Mouse (Mus musculus) liver (tissue): Measurements from ENCODE around the gene Snd1.

Source experiments
- DNase-seq: peaks from one replicate; pipeline ENCODE4 v3.0.0-alpha.2; 2020; ENCODE audit warnings: mixed read lengths

Snd1 gene

DNA sequence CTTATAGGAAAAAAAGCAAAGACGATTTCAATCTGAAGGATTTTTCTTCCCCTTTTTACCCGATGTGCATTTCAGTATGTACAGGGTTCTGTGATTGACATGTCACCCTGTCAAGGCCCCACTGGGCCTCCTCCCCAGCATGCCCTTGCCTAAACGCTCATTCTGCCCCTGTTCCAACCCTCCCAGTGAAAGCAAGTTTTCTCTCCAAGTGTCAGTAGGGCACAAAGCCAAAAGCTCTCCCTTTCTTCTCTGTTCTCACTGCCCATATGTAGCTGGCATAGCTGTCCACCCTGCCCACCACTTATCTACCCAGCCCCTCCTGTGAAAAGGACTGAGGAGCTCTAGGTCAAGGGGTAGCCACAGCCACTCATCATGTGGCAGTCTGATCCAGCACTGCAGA is 374.4 kb downstream of the Snd1 start:
- no peak for DNase-seq

DNA sequence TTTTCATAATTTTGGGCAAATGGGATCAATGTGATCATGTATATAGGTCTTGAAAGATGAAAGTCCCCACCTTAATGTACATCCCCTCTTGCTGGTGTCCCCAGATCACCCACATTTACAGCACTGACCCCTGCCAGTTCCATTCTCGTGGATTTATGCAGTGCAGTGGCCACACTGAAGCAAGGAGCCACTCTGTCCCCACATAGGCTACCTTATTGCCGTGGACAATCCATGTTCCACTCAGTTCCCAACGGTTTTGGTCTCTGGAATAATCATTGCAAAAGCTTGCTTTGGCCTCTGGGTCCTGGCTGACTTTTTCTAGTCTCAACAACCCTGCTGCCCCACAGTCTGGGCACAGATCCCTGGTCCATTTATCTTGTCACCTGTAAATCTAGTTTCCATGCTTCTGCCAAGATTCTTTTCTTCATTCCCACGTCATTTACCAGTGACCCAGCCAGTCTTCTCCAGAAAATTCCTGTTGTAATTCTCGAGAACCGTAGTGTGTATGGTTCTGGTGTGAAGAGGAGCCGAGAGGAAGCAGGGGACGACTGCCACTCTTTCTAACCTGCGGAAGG is 375.5 kb downstream of the Snd1 start:
- no peak for DNase-seq

DNA sequence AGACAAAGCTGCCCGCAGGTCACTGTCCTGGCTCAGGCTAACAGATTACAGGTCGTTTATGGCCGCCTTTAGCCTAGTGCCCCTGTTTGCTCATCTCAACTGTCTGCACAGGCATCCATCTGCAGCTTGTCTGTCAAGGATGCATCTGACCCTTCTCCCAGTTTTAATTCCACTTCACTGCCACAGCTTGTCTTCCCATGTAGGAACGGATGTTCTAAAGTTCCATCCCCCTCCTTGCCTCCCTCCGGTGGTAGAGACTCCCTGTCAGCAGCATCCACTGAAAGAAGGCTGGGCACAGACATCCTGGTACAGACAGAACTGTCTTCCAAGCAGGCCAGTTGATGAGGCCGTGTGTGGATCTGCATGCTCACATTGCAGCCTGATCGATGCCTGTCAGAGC is 377.4 kb downstream of the Snd1 start:
- no peak for DNase-seq

DNA sequence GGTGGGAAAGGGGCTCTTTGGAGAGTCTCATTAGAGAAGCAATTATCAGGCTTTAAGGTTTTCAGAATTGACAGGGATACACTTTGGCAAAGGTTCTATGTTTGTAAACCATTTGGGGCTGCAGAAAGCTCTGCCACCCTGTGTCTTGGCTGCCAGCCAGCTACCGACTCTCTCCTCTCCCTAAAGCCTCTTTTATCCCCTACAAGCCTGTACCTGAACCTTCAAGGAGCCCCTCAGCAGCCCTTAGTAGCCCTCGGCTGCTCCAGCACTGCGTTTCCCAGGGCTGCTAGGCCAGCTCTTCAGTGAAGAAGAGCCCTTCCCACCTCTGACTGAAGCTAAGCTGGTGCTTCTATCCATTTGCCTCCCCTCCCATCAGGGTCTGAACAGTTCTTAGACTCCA is 378.2 kb downstream of the Snd1 start:
- no peak for DNase-seq

DNA sequence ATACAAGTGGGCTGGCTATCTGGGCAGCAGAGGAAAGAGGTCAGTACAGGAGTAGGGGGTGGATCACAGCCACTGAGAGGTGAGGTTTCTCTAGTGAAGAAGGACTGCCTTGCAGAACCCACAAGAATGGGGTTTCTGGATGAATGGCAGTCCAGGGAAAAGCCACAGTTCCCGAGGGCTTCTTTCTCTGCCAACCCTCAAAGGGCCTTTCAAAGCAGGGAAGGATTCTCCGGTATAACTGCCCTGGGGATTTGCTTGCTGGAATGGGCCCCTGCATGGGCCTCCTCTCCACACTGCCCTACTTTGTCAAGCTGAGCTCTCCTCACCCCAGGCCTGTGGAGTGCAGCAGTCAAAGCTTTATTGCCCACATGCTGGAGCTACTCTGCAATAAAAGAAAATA is 378.7 kb downstream of the Snd1 start:
- no peak for DNase-seq

DNA sequence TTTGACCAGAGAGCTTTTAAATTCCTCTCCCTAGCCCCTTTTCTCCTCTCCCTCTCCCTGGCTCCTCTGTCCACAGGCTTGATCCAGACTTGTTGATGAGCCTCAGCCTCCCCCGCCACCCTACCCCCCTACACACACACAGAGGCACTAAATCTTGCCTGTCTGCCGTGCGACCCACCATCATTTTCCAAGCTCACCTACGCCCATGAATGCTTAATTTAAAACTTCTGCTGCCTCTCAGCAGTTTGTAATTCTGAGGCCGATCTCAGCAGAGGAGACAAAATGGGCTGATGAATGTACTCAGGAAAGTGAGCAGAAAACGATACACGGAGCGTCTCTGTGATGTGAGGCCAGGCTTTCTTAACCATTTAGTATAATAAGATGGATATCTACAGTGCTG is 379.7 kb downstream of the Snd1 start:
- DNase-seq = no peak

DNA sequence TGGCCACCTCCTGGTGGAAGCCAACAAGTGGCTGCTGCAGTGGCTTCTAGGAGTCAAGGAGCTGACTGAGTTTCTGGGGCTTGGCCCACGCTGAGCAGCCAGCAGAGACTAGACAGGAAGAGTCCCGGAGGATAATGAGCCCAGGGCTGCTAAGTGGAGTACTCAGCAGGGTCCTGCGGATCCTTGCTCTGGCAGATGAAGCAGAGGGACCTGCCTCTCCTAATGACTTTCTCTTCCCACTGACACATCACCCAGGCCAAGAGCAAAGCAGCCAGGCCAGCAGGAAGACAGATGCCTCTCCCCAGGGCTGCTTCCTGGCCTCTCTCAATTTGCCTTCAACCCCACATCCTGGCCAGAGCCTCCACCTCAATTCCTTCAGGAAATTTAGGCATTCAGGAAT is 380.5 kb downstream of the Snd1 start:
- no peak for DNase-seq

DNA sequence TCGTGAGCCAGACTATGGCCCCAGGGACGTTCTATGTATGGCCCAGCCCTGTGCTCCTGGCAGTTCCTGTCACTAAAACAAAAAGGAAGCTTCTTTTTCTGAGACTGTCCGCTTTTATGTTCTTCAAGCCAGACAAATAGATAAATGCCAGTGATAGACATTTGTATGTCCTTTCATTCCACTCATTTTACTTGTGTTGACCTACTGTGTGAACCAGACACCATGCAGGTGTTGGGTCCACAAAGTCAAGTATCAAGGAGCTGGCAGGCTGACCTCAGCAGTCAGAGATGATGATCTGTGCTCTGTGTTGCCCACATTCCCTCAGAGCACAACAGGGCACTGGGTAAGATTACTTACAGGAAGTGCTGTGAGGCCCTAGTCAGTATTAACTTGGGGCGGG is 381.9 kb downstream of the Snd1 start:
- DNase-seq = no peak

DNA sequence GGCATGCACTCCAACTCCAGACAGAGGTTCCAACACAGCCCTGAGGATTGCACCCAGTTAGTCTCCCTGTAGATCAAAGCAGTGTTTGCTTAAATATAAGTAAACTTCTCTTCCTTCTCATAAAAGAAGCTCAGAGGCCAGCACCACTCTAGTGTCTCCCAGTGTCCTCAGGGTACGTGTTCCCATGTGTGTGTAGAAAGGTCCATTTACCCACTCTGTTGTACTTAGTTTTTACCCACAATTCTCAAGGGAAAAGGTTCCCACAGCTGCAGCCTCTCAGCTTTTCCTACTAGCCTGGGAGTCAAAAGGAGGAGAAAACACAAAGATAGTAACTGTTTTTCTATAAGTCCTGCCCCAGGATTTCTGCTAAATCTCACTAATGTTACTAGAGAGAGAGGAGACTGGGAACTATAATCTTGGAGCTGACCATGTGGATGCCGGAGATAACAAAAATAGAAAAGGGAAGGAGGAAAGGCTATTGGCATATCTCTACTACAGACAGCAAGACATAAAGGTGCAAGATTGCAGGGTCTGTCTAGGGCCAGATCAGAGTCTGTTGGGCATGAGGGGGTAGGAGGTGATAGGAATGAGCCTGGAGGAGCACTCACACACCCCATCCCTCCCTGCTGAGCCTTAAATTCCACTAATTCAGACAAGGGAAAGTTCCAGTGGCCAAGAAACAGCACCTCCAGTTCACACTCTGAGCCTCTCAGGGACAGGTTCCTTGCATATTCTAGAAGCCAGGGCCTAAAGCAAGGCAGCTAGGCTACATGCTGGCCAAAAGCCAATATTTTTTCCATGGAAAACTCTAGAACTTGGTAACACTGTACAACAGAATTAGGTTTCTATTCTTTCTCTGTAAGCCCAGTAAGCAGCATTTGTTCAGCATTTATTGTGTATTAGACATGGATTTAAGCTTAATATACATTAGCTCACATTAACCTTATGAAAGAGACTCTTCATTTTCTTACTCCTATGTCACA is 382.6 kb downstream of the Snd1 start:
- DNase-seq = no peak

DNA sequence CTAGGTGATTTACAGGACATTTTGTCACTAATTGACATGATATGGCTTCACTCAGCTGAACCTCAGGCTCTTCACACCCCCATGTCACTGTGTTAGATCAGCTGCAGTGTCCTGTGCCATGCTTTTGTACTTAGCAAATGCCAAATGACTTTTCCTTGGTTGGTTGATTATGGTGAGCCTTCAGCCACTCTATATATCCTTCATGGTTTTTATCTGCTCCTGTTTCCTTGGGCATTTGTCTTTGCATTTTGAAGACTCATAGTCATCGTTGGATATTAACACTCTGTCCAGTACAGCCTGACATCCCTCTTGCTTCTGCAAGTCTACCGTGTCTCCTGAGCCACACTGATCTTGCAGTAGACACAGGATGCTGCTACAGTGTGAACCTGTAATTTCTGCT is 384.2 kb downstream of the Snd1 start:
- no peak for DNase-seq

DNA sequence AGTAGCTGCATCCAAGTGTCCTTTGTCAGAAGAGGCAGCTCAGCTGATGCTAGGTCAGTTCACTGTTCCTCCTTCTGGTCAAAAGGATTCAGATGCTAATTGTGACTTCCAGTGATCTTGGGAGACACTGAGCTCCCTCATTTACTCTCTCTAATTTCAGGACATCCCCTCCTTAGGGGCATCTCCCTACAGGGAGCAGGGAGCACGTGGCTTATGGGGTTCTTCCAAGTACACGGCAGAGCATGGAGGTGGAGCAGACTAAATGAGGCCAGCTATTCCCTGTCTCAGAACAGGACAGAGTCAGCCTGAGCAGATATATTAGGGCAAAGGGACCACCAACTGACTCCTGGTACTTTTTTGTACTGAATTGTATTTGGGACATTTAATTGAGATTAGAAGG is 385.5 kb downstream of the Snd1 start:
- DNase-seq = no peak

DNA sequence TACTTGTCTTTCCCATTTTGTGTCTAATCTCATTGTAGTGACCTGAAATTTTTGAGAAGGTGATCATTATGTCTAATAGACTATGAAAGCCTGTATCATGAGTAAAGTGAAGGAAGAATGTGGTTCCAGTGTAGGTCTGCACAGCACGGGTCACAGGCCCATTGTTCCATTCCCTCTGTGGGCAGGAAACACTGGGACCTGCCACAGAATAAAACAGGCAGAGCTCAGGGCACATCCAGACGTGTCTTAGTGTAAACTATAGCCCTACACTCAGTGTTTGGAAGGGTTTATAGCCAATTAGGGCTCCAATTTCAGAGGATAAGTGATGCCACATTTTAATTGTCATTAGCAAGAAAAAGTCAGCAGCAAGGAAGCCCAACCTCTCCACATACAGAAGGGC is 386.0 kb downstream of the Snd1 start:
- DNase-seq = no peak

DNA sequence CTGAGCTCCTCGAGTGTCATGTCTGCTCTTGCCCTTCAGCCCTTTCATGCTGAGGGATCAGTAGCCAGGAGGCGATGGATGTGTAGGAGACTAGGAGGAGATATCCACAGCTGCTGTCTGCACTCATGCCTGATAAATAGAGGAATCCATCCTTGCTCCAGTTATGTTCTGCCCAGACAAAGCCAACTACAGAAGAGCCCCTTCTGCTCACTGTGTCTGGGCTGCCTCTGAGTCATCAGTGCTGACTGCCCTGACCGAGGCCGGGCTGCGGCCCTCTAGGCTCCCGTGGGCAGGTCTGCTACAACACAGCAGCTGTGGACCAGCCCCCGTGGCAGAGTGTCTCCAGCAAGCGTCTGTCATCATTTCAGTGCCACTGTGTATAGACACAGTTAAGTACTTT is 387.4 kb downstream of the Snd1 start:
- DNase-seq = no peak

DNA sequence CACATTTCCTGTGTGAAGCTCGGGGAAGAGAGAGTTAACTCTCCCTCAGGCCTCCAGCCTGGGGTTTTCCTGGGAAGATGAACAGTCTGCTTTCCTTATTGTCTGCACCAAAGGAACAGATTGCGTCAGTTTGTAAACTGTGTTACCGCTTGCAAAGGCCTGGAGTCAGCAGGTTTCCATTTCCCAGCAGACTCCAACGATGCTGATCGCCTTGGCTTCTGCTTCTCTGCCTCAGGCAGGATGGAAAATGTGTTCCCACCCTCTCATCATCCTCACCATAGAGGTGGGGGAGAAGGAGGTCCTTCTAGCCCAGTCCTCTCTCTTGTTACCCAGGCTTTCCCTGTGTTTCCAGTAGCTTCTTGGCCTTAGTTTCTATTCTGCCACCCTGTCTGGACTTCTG is 389.7 kb downstream of the Snd1 start:
- no peak for DNase-seq

DNA sequence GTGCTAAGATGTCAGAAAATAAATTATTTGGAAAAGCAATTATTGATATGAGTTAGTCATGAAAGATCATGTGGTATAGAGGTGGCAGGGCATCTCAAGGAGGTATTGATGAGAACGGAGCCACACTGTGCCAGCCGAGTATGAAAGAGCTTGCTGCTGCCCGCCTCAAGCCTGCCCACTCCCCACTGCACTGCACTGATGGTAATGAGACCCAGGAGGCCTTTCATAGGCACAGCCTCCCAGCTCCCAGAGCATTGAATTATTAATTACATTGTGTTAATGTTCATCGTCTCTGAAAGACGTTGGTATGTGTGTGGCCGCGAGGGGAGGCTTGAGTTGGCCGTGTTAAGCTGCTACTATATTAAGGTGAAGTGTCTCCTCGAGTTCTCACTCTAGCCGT is 390.2 kb downstream of the Snd1 start:
- no peak for DNase-seq

DNA sequence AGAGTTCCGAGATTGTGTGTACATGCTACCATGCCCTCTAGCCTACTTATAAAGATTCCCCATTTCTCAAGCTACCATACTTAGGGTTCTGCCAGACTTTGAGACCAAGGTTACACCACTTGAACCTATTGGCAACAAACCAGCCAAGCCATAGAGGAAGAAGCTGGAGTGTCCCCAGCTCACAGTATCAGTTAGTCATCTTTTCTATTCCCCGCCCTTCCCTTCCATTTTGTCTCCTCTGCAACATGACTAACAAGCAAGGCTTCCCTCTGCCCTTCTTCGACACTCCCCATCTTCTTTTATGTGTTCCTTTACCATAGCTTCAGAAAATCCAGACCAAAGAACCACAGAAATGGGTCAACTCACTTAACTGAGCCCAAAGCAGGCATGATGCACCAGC is 391.3 kb downstream of the Snd1 start:
- DNase-seq = no peak

DNA sequence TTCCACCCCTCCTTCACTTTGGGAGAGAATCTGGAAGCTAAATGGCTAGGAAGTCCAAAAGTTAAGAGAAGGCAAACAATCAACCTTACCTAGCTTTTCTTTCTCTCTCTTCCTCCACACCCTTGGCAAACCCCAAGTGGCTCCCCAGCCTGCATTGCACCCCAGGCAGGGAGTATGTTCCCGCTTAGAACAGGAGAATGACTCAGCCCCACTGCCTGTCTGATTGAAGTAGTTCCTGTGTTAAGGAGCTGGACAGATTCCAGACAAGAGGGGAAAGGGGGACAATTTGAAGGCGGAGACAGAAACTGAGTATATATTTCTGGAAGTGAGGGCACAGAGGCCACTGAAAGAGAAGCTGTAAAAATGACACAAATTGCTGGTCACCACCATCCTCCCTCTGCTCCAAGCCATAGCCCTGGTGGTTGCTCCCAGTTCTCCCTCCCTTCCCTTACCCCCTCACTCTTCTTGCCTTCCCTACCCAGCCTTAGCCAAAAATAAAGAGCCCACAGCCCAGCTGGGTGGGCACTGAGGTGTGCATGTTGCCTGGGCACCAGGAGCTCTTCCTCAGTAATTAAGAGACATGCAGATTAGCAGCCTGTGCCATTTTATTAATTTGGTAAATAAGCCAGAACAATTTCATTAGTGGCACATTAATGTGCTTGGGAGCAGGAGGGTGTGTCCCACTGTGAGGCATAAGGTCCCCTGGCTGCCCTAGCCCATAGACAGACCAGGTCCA is 392.7 kb downstream of the Snd1 start:
- no peak for DNase-seq

DNA sequence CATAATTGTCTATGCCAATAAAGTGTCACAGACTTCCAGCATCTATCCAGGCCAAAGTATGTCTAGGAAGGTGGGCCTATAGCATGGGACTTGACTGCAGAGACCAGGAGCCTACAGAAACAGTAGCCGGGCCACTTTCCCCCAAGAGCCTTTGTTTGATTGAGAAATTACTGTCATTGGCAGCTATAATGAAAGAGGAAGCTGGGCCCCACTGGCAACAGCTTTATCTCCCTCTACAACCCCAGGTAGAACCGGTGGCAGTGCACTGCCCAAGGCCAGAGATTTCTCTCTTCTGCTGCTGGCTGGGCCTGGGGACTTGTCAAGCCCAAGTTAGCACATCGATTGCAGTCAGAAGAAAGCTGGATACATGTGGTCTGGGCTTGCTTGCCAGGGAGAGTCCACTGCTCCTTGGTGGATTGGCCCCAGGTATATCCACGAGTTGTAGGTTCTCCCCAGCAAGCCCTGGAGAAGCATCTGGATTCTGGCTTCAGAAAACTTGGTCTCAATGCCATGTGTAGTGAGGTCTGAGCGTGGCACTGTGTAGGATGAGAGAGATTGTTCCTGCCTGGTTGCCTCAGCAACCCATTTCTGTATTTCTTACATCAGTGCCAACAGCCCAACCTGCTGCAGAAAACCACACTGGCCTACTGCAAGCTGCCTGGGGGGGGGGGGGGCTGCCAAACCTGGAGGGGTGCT is 396.9 kb downstream of the Snd1 start:
- DNase-seq = no peak

DNA sequence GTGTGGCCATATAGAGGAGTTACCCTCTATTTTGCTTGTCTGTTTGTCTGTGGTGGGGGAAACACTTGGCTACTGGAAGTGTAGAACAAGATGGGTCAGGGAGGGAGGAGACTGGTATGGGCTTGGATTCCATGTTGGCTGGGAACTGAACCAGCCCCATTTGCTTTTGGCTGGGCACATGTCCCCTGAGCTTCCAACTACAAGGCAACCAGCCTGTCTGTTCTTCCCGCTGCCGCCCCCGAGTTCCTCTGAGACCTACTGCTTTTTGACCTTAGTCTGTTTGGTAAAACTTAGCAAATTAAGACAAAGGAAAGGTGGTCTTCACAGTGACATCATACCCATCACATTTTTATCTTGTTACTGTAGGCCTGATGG is 397.5 kb downstream of the Snd1 start:
- no peak for DNase-seq

DNA sequence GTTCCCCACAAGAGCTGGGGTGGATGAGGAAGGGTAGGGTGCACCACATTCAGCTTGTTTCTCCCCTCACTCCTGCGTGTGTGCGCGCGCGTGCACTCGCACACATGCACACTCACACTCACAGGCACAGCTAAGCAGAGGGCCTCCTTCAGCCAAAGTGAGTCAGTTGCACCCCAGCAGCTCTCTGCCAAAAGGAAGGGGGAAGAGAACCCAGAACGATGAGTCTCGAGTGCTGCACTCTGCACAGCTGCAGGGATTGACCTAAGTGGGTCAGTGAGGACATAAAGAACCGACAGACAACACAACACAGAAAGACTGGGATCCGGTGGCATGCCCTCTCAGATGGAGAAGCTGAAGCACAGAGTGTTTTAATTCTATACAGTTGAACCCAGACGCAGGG is 399.1 kb downstream of the Snd1 start:
- DNase-seq = no peak

DNA sequence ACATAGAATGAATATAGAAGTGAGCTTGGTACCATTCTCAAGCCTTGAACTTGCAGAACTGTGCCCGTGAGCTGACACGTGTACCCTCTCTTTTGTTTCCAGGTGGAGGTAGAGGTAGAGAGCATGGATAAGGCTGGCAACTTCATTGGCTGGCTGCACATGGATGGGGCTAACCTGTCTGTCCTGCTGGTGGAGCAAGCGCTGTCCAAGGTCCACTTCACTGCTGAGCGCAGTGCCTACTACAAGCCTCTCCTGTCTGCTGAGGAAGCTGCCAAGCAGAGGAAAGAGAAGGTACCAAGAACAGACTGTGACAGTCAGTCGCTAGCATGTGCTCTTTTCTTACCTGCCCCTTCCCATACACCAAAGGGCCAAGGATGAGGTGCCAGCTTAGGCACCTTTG is 399.8 kb downstream of the Snd1 start:
- no peak for DNase-seq

DNA sequence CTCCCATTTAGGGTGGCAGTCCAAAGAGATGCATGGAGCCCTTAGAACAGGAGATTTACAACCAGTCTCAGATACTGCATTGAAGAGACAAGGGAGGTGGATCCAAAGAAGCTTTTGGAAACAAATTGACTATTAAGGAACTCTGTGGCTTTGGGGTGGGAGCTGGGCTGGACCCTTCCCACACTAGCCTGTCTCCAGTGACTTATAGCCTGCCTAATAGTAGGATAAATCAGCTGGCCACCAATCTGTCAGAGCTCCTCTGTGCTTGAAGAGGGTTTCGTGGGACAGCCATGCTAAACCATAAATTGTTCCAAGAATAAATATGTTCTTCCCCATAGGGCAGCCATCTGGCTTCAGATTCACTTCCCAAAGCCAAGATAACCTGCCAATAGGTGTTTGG is 400.4 kb downstream of the Snd1 start:
- DNase-seq = no peak

DNA sequence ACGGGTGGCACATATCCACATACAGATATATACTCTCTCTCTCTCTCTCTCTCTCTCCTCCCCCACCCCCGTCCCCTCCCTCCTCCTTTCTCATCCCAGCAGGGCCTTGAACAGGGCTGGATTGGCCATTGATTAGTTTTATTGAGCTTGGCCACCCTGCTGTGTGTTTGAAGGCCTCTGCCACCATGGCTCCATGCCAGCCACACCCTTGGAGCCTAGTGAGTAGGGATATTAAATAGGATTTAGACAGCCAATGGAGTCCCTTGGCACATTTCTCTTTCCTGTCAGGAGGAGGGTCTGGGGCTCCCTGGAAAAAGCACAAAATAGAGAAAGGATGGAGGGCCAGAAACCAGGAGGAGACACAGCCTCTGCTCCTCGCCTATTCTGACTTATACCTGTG is 401.6 kb downstream of the Snd1 start:
- DNase-seq = no peak
